Mouse (Mus musculus): ENCODE measurements at regions not wholly inside any gene's neighbourhood (a gene's known extent, or its start where the extent isn't known, plus 50 kb on each side); places are given as distances from the start of the nearest gene placed in this dataset.

- H3K36me3 ChIP-seq (replicated peaks; ENCODE audit: control insufficient read depth, insufficient read depth, low read length) = no peaks in the 10 kb centered on the region
- TF ChIP-seq CTCF (IDR thresholded peaks at IDR 0.05; ENCODE audit: low read depth) (no peak), EP300 (IDR thresholded peaks at IDR 0.05; ENCODE audit: low read depth) (no peak)
- no peak overlapping the region for H3K4me2 ChIP-seq (ENCODE audit: low read depth, low read length)
- DNase-seq (ENCODE audit: low spot score) (no peak), ATAC-seq (ENCODE audit: insufficient read depth, low read depth) (no peak)
- H3K27ac ChIP-seq (ENCODE audit: low read depth) = no peak overlapping the region
- 0 out of 2 replicates have a peak, but pooled peaks cover 2% of the 10 kb centered on the region for H3K27me3 ChIP-seq (ENCODE audit: control insufficient read depth, insufficient read depth, low read length)
- H3K9ac ChIP-seq (replicated peaks; ENCODE audit: low read depth, low read length) = no peak overlapping the region
- H3K4me1 ChIP-seq (ENCODE audit: control insufficient read depth, insufficient read depth) = no peaks in the 10 kb centered on the region
- 92% methylated on average over 3 of the region's 3 CpGs for WGBS
- H3K9me3 ChIP-seq (replicated peaks; ENCODE audit: control insufficient read depth, low read length) = no peaks in the 10 kb centered on the region
- no peak overlapping the region for H3K4me3 ChIP-seq (ENCODE audit: low read depth, low read length)
These were observed 169.1 kb upstream of the Cdkn3 start for GRCm38 (mm10) chr14:46591211-46591610.

- DNase-seq (ENCODE audit: low spot score) = no peak
- TF ChIP-seq EP300 (IDR thresholded peaks at IDR 0.05; ENCODE audit: low read depth) (no peak), CTCF (IDR thresholded peaks at IDR 0.05; ENCODE audit: low read depth) (no peak)
- H3K27me3 ChIP-seq (ENCODE audit: control insufficient read depth, insufficient read depth, low read length) = 0 out of 2 replicates have a peak, but pooled peaks cover 2% of the 10 kb centered on the region
- no peak overlapping the region for H3K27ac ChIP-seq (ENCODE audit: low read depth)
- no peak for ATAC-seq (ENCODE audit: insufficient read depth, low read depth)
- WGBS = 76% methylated on average over 11 of the region's 11 CpGs
- no peak overlapping the region for H3K4me3 ChIP-seq (ENCODE audit: low read depth, low read length)
- no peaks in the 10 kb centered on the region for H3K9me3 ChIP-seq (replicated peaks; ENCODE audit: control insufficient read depth, low read length)
- H3K9ac ChIP-seq (replicated peaks; ENCODE audit: low read depth, low read length) = no peak overlapping the region
- no peaks in the 10 kb centered on the region for H3K4me1 ChIP-seq (ENCODE audit: control insufficient read depth, insufficient read depth)
- H3K36me3 ChIP-seq (replicated peaks; ENCODE audit: control insufficient read depth, insufficient read depth, low read length) = no peaks in the 10 kb centered on the region
- no peak overlapping the region for H3K4me2 ChIP-seq (ENCODE audit: low read depth, low read length)
These were observed 174.2 kb upstream of the Cdkn3 start for GRCm38 (mm10) chr14:46586093-46586492.

GRCm38 (mm10) chr14:46578051-46579000 lies 182.0 kb upstream of the Cdkn3 start:
- Histone ChIP-seq H3K27ac (ENCODE audit: low read depth) (no peak overlapping the region), H3K9ac (replicated peaks; ENCODE audit: low read depth, low read length) (no peak overlapping the region), H3K9me3 (replicated peaks; ENCODE audit: control insufficient read depth, low read length) (no peaks in the 10 kb centered on the region), H3K36me3 (replicated peaks; ENCODE audit: control insufficient read depth, insufficient read depth, low read length) (no peaks in the 10 kb centered on the region), H3K4me1 (ENCODE audit: control insufficient read depth, insufficient read depth) (no peaks in the 10 kb centered on the region), H3K27me3 (ENCODE audit: control insufficient read depth, insufficient read depth, low read length) (no peaks in the 10 kb centered on the region), H3K4me3 (ENCODE audit: low read depth, low read length) (no peak overlapping the region), H3K4me2 (ENCODE audit: low read depth, low read length) (no peak overlapping the region)
- DNase-seq (ENCODE audit: low spot score) = no peak
- 63% methylated on average over 13 of the region's 13 CpGs for WGBS
- no peak for TF ChIP-seq EP300 (IDR thresholded peaks at IDR 0.05; ENCODE audit: low read depth)
- TF ChIP-seq CTCF (IDR thresholded peaks at IDR 0.05; ENCODE audit: low read depth) = no peak
- ATAC-seq (ENCODE audit: insufficient read depth, low read depth) = no peak

GRCm38 (mm10) chr14:46575889-46576288 lies 184.5 kb upstream of the Cdkn3 start:
- 88% methylated on average over 4 of the region's 4 CpGs for WGBS
- TF ChIP-seq EP300 (IDR thresholded peaks at IDR 0.05; ENCODE audit: low read depth) = no peak
- no peak for TF ChIP-seq CTCF (IDR thresholded peaks at IDR 0.05; ENCODE audit: low read depth)
- Histone ChIP-seq H3K9ac (replicated peaks; ENCODE audit: low read depth, low read length) (no peak overlapping the region), H3K36me3 (replicated peaks; ENCODE audit: control insufficient read depth, insufficient read depth, low read length) (no peaks in the 10 kb centered on the region), H3K4me1 (ENCODE audit: control insufficient read depth, insufficient read depth) (no peaks in the 10 kb centered on the region), H3K4me2 (ENCODE audit: low read depth, low read length) (no peak overlapping the region), H3K9me3 (replicated peaks; ENCODE audit: control insufficient read depth, low read length) (no peaks in the 10 kb centered on the region), H3K27ac (ENCODE audit: low read depth) (no peak overlapping the region), H3K27me3 (ENCODE audit: control insufficient read depth, insufficient read depth, low read length) (no peaks in the 10 kb centered on the region), H3K4me3 (ENCODE audit: low read depth, low read length) (no peak overlapping the region)
- ATAC-seq (ENCODE audit: insufficient read depth, low read depth) (no peak), DNase-seq (ENCODE audit: low spot score) (no peak)

- Histone ChIP-seq H3K27me3 (ENCODE audit: control insufficient read depth, insufficient read depth, low read length) (no peaks in the 10 kb centered on the region), H3K9ac (replicated peaks; ENCODE audit: low read depth, low read length) (no peak overlapping the region), H3K4me2 (ENCODE audit: low read depth, low read length) (no peak overlapping the region), H3K4me1 (ENCODE audit: control insufficient read depth, insufficient read depth) (no peaks in the 10 kb centered on the region), H3K27ac (ENCODE audit: low read depth) (no peak overlapping the region), H3K4me3 (ENCODE audit: low read depth, low read length) (no peak overlapping the region), H3K36me3 (replicated peaks; ENCODE audit: control insufficient read depth, insufficient read depth, low read length) (no peaks in the 10 kb centered on the region), H3K9me3 (replicated peaks; ENCODE audit: control insufficient read depth, low read length) (no peaks in the 10 kb centered on the region)
- DNase-seq (ENCODE audit: low spot score) (no peak), ATAC-seq (ENCODE audit: insufficient read depth, low read depth) (no peak)
- TF ChIP-seq CTCF (IDR thresholded peaks at IDR 0.05; ENCODE audit: low read depth) = no peak
- TF ChIP-seq EP300 (IDR thresholded peaks at IDR 0.05; ENCODE audit: low read depth) = no peak
- 74% methylated on average over 3 of the region's 3 CpGs for WGBS
These were observed 184.9 kb upstream of the Cdkn3 start for GRCm38 (mm10) chr14:46575414-46575813.

Measured in heart, postnatal 0 days (tissue).